Mouse (Mus musculus): ENCODE results near the gene Ttc28.

DNA sequence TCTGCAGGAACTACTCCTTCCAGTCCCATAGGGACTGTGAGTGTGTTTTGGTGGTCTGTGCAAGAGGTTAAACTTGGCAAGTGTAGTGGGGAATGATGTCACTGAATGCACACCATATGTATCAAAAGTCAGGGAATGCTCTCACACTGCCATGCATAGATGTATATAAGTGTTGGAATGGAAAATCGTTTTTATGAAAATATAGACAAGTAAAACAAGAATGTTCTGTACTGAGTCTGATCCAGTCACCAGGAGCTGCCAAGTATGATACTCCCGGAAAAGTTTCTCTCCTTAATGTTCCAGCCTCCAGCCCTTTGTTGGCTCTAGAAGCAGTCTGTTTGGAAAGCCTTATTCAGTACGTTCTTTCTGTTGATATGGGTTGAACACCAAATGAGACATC, 48.7 kb downstream of the Ttc28 start:
- no peak for TF ChIP-seq CTCF (IDR thresholded peaks at IDR 0.05; ENCODE audit: insufficient read depth, low read length)
- TF ChIP-seq POLR2A (IDR thresholded peaks at IDR 0.05; ENCODE audit: borderline replicate concordance, extremely low read depth, low read depth, low read length) = no peak
